Mouse (Mus musculus): ENCODE results near the gene Atxn7l2.

Gene Atxn7l2

GRCm38 (mm10) chr3:108204470-108204869 is 6.3 kb downstream of the Atxn7l2 start:
- DNase-seq, result no peak

GRCm38 (mm10) chr3:108203621-108204325 is 7.0 kb downstream of the Atxn7l2 start:
- DNase-seq, result peak; percentile 83

- DNase-seq, result no peak
These were observed 7.5 kb downstream of the Atxn7l2 start for GRCm38 (mm10) chr3:108203212-108203611.

- DNase-seq, result no peak
These were observed 8.2 kb downstream of the Atxn7l2 start for GRCm38 (mm10) chr3:108202506-108202905.

GRCm38 (mm10) chr3:108200329-108201323 is 10.1 kb downstream of the Atxn7l2 start, which contains the start of gene Cyb561d1:
Cyb561d1 (minus strand) TSS chr3:108201212.
- DNase-seq, result peak; percentile 97

- no peak for DNase-seq
These were observed 11.5 kb downstream of the Atxn7l2 start for GRCm38 (mm10) chr3:108199231-108199630.

GRCm38 (mm10) chr3:108197066-108197497 is 13.7 kb downstream of the Atxn7l2 start:
- DNase-seq, result peak; percentile 35

GRCm38 (mm10) chr3:108195941-108196590 is 14.7 kb downstream of the Atxn7l2 start:
- DNase-seq, result no peak

- DNase-seq, result no peak
These were observed 15.4 kb downstream of the Atxn7l2 start for GRCm38 (mm10) chr3:108195287-108195686.

- DNase-seq, result no peak
These were observed 17.0 kb downstream of the Atxn7l2 start for GRCm38 (mm10) chr3:108193686-108194085.

GRCm38 (mm10) chr3:108189897-108190296 is 20.8 kb downstream of the Atxn7l2 start:
- DNase-seq, result no peak

GRCm38 (mm10) chr3:108188716-108189490 is 21.8 kb downstream of the Atxn7l2 start:
- DNase-seq, result no peak

GRCm38 (mm10) chr3:108187111-108187795 is 23.5 kb downstream of the Atxn7l2 start:
- no peak for DNase-seq

- peak; percentile 45 for DNase-seq
These were observed 24.4 kb downstream of the Atxn7l2 start, which contains the start of gene Amigo1 for GRCm38 (mm10) chr3:108186098-108187047. Amigo1 (plus strand) TSS chr3:108186335.

GRCm38 (mm10) chr3:108185460-108186097 is 25.2 kb downstream of the Atxn7l2 start:
- DNase-seq, result no peak

GRCm38 (mm10) chr3:108184742-108185141 is 26.0 kb downstream of the Atxn7l2 start:
- DNase-seq, result no peak

- no peak for DNase-seq
These were observed 30.2 kb downstream of the Atxn7l2 start for GRCm38 (mm10) chr3:108180514-108180913.

- DNase-seq, result no peak
These were observed 31.7 kb downstream of the Atxn7l2 start for GRCm38 (mm10) chr3:108178756-108179715.
